Mouse (Mus musculus) gastrocnemius, postnatal 4 days (tissue): Measurements from ENCODE around the gene Dab2ip. TPM values are rescaled to one million over a fixed set of nuclear protein-coding genes. Genes with fewer than 3 reads are reported as not detected.

Experiments
- DNase-seq, 2 experiments: peaks; one replicate each; pipeline ENCODE4 v3.0.0; 2021 to 2022; ENCODE audit warnings: low spot score in 2 of 2, mixed read lengths in 2 of 2
- total RNA-seq, 2 experiments: library from RNA; stranded (reverse); gene quantifications; 2 replicates each; pipeline ENCODE4 v1.2.3; 2021

Gene Dab2ip
- total RNA-seq, 2 experiments from 2014 or later: 72.7 to 80.4 TPM

- no peak for DNase-seq
These were observed 62.5 kb downstream of the Dab2ip start for GRCm38 (mm10) chr2:35620364-35621224.

- no peak for DNase-seq
These were observed 63.1 kb downstream of the Dab2ip start for GRCm38 (mm10) chr2:35621225-35621519.

- peak; percentile 50 to 70 for DNase-seq
These were observed 63.7 kb downstream of the Dab2ip start for GRCm38 (mm10) chr2:35621796-35622195.

- no peak for DNase-seq
These were observed 64.4 kb downstream of the Dab2ip start for GRCm38 (mm10) chr2:35622261-35623103.

GRCm38 (mm10) chr2:35623104-35623377 lies 65.0 kb downstream of the Dab2ip start:
- no peak for DNase-seq

- no peak for DNase-seq
These were observed 65.5 kb downstream of the Dab2ip start for GRCm38 (mm10) chr2:35623431-35624148.

GRCm38 (mm10) chr2:35624380-35625006 lies 66.4 kb downstream of the Dab2ip start:
- DNase-seq: no peak

GRCm38 (mm10) chr2:35625007-35625380 lies 66.9 kb downstream of the Dab2ip start:
- no peak for DNase-seq

- DNase-seq: no peak
These were observed 67.5 kb downstream of the Dab2ip start for GRCm38 (mm10) chr2:35625526-35625925.

- no peak for DNase-seq
These were observed 68.2 kb downstream of the Dab2ip start for GRCm38 (mm10) chr2:35626181-35626727.

GRCm38 (mm10) chr2:35627298-35627898 lies 69.3 kb downstream of the Dab2ip start:
- no peak for DNase-seq

- DNase-seq: no peak
These were observed 70.0 kb downstream of the Dab2ip start for GRCm38 (mm10) chr2:35628052-35628451.

GRCm38 (mm10) chr2:35628656-35629055 lies 70.6 kb downstream of the Dab2ip start:
- no peak for DNase-seq

- DNase-seq: no peak
These were observed 71.1 kb downstream of the Dab2ip start for GRCm38 (mm10) chr2:35629126-35629525.

- no peak for DNase-seq
These were observed 75.3 kb downstream of the Dab2ip start for GRCm38 (mm10) chr2:35633392-35633791.

GRCm38 (mm10) chr2:35634963-35635362 lies 76.9 kb downstream of the Dab2ip start:
- DNase-seq: no peak

GRCm38 (mm10) chr2:35635541-35635940 lies 77.5 kb downstream of the Dab2ip start:
- no peak for DNase-seq

- no peak for DNase-seq
These were observed 79.9 kb downstream of the Dab2ip start for GRCm38 (mm10) chr2:35637880-35638535.

GRCm38 (mm10) chr2:35639799-35640198 lies 81.7 kb downstream of the Dab2ip start:
- DNase-seq: no peak

GRCm38 (mm10) chr2:35640576-35640975 lies 82.5 kb downstream of the Dab2ip start:
- DNase-seq: peak in 1 of 2 experiments; percentile 52
